Mouse (Mus musculus): ENCODE data around the gene Gm44596.

Gene Gm44596

GRCm38 (mm10) chr6:128375192-128375591, at the start of gene Gm44596, which contains the start of gene Tex52:
TSS of gene Gm44596 (plus strand) at chr6:128375503.
TSS of gene Tex52 (plus strand) at chr6:128375456.
- peak in 1 of 2 experiments; percentile 52 for DNase-seq (ENCODE audit: low spot score in 2 of 2)

- DNase-seq (ENCODE audit: low spot score in 2 of 2), result peak in 1 of 2 experiments; percentile 84
These were observed 40.7 kb upstream of the Gm44596 start for GRCm38 (mm10) chr6:128334397-128335124.

GRCm38 (mm10) chr6:128337467-128337866, 37.8 kb upstream of the Gm44596 start:
- DNase-seq (ENCODE audit: low spot score in 2 of 2), result no peak

- DNase-seq (ENCODE audit: low spot score in 2 of 2), result no peak
These were observed 36.4 kb upstream of the Gm44596 start for GRCm38 (mm10) chr6:128338876-128339275.

- no peak for DNase-seq (ENCODE audit: low spot score in 2 of 2)
These were observed 33.2 kb upstream of the Gm44596 start for GRCm38 (mm10) chr6:128341956-128342723.

GRCm38 (mm10) chr6:128345623-128346022, 29.7 kb upstream of the Gm44596 start:
- DNase-seq (ENCODE audit: low spot score in 2 of 2), result no peak

- no peak for DNase-seq (ENCODE audit: low spot score in 2 of 2)
These were observed 28.5 kb upstream of the Gm44596 start for GRCm38 (mm10) chr6:128346782-128347181.

- peak in 1 of 2 experiments; percentile 40 for DNase-seq (ENCODE audit: low spot score in 2 of 2)
These were observed 25.6 kb upstream of the Gm44596 start for GRCm38 (mm10) chr6:128349711-128350110.

- no peak for DNase-seq (ENCODE audit: low spot score in 2 of 2)
These were observed 21.2 kb upstream of the Gm44596 start for GRCm38 (mm10) chr6:128354140-128354539.

- DNase-seq (ENCODE audit: low spot score in 2 of 2), result peak in 1 of 2 experiments; percentile 56
These were observed 20.1 kb upstream of the Gm44596 start for GRCm38 (mm10) chr6:128355201-128355681.

GRCm38 (mm10) chr6:128355726-128356416, 19.4 kb upstream of the Gm44596 start, which contains the start of gene Tulp3:
TSS of gene Tulp3 (minus strand) at chr6:128355851.
- DNase-seq (ENCODE audit: low spot score in 2 of 2), result peak; percentile 90 to 97

GRCm38 (mm10) chr6:128358999-128359398, 16.3 kb upstream of the Gm44596 start:
- peak in 1 of 2 experiments; percentile 82 for DNase-seq (ENCODE audit: low spot score in 2 of 2)

GRCm38 (mm10) chr6:128361901-128362300, 13.4 kb upstream of the Gm44596 start:
- DNase-seq (ENCODE audit: low spot score in 2 of 2), result no peak

GRCm38 (mm10) chr6:128362381-128363006, 12.8 kb upstream of the Gm44596 start, which contains the start of the genes Rhno1 and Foxm1:
TSS of gene Rhno1 (minus strand) at chr6:128362911.
TSS of gene Foxm1 (plus strand) at chr6:128362967.
- peak in 1 of 2 experiments; percentile 72 for DNase-seq (ENCODE audit: low spot score in 2 of 2)

- DNase-seq (ENCODE audit: low spot score in 2 of 2), result no peak
These were observed 12.1 kb upstream of the Gm44596 start for GRCm38 (mm10) chr6:128363007-128363825.

GRCm38 (mm10) chr6:128364721-128365120, 10.6 kb upstream of the Gm44596 start:
- no peak for DNase-seq (ENCODE audit: low spot score in 2 of 2)

- DNase-seq (ENCODE audit: low spot score in 2 of 2), result no peak
These were observed 8.8 kb upstream of the Gm44596 start for GRCm38 (mm10) chr6:128366466-128366865.

GRCm38 (mm10) chr6:128370040-128370439, 5.3 kb upstream of the Gm44596 start:
- no peak for DNase-seq (ENCODE audit: low spot score in 2 of 2)

GRCm38 (mm10) chr6:128376371-128377085, 1.2 kb downstream of the Gm44596 start:
- no peak for DNase-seq (ENCODE audit: low spot score in 2 of 2)

GRCm38 (mm10) chr6:128379636-128380035, 4.3 kb downstream of the Gm44596 start:
- no peak for DNase-seq (ENCODE audit: low spot score in 2 of 2)
